Mouse (Mus musculus): ENCODE results near the gene Abcc3.
"Not testable (repeated sequence)": the region's sequence is repeated elsewhere in the genome, so short reads cannot be mapped to it uniquely, and the experiment has no call there.

The Abcc3 gene

DNA sequence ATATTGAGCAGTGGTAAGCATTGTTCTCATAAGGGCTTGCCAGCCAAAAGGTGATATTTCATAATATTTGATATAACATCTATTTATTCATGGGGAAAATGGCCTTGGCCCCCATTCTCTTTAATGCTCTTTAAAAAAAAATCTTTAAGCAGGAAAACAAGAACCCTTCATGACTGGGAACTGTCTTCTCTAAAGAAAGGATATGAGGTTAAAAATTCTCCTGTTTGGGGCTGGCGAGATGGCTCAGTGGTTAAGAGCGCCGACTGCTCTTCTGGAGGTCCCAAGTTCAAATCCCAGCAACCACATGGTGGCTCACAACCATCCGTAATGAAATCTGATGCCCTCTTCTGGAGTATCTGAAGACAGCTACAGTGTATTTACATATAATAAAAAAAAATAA lies 9.2 kb upstream of the Abcc3 start:
- DNase-seq = not testable (repeated sequence)

DNA sequence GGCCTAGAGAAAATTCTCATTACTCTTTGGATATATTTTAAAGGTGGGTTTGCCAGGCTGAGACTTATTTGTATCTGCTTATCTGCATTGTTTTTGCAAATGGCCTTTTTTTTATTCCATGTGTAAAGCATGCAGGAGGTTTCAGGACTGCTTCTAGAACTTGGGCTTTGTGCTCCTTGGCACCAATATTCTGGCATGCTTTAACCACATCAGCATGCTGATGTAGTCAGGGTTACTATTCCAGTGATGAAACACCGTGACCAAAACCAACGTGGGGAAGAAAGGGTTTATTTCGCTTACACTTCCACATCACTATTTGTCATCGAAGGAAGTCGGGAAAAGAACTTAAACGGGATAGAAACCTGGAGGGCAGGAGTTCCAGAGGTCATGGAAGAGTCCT lies 8.2 kb upstream of the Abcc3 start:
- DNase-seq = no peak

DNA sequence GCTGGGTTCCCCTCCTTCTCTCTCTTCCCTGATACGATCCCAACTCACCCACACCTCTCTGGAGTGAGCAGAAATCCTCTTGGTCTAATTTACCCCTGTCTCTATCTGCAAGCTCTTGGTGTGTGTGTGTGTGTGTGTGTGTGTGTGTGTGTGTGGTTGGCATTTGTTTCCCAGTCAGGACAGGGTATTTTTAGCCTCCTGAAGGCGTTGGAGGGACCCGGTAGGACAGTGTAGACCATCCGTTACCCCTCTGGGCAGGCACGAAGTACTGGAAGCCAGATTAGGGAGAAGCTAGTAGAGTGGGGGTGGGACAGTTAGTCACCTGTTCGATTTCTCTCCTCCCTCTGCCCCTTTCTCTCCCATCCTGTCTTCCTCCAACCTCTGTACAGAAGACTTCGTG lies 1.3 kb upstream of the Abcc3 start:
- no peak for DNase-seq

DNA sequence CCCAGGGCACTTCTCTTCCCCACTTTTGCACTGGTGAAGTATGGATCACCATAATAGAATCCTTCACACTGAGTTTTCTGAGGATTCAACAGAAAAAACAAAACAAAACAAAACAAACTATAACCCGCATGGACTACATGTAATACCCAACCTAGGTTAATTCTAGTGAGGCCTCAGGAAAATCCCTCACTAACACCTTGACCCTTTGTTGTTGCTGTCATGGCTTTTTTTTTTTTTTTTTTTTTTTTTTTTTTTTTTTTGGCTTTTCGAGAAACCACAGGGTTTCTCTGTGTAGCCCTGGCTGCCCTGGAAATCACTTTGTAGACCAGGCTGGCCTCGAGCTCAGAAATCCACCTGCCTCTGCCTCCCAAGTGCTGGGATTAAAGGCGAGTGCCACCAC lies 693 bp upstream of the Abcc3 start:
- DNase-seq = not testable (repeated sequence)

DNA sequence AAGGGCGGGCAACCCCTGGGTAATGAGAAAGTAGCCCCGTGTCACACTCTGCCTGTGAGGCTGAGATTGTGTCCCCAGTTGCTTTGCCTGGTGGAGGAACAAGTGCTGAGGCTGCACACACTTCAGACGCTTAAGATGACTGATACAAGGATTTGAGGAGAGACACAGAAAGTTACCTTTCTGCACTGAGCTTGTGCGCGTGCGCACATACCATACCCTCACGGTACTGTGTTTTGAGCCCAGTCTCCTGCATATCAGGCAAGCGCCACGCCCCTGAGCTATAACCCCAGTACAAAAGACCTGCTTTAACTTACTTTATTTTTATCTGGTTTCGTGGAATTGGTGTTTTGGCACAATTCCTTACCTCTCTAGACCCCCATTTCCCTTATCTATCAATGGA lies 1.1 kb downstream of the Abcc3 start:
- no peak for DNase-seq

DNA sequence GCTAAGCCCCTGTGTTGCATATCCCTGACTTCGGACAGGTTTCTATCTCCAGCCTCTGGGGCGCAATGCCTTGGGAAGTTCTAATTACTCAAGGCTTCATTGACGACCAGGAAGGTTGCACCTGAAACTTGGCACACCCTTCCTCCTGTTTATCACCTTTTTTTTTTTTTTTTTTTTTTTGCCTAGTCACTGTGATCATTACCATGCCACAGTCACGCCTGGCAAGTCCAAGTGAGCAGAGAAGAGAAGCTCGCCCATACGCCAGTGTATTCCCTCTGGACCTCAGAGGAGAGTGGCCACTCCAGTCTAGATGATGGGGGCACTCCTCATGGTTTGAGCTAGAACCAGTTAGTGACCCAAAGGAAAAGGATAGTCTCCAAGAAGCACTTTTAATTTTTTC lies 2.0 kb downstream of the Abcc3 start:
- no peak for DNase-seq

DNA sequence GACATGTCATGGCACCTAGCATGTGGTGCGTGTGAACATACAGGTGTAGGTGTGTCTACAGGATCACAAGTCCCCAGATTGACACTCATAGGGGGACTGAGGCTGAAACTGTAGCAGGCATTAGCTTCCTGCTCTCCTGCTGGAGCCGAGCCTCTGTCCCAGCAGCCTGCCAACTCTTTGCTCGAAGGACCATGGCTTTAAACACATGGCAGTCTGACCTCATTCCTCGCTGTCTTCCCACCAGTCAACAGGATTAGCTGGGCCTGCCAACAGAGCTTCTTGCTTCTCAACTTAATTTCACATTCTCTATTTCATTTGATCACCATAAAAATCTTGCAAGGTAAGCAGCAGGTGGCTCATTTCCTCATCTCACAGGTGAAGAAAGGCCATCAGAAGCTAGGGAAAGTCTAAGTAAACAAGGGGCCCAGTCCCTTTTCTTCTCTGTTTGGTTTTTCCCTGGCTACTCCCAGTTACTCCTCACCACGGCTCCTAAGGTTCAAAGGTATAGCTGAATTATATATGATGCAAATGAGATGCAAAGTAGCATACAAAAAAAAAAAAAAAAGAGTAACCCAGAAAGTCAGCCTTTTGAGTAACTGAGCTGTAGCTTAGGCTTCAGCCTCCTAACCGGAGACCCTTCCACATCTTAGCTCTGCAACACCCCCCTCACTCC lies 2.9 kb downstream of the Abcc3 start:
- DNase-seq = peak; percentile 66

DNA sequence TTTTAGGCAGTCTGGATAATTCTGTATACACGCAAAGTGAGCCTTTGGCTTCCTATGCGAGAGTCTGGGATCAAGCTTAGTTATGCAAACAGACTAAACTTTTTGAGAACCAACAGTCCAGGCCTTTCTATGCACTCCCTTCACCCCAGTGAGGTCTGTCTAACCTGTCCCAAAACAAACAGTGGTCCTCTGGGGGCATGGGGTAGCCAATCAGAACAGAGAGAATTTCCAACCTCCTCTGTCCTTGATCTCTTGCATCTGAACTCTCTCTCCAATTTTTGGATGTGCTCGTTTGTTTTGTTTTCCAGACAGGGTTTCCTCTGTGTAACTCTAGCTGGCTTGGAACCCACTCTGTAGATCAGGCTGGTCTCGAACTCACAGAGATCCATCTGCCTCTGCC lies 3.8 kb downstream of the Abcc3 start:
- DNase-seq = no peak

DNA sequence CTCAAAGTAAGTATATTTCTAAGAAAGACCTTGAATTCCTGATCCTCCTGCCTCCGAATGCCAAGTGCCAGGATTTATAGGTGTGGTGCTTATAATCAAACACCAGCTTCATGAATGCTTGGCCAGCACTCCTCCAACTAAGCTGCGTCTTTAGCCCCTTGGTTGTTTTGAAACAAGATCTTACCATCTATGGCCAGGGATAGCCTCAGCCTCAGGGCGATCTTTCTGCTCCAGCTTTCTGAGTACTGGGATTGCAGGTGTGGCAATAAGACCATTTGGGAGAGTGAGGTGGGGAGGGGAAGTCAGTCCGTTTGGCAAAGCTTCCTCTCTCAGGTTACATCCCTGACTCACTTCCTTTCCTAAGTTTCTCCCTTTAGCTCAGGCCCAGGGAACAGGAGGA lies 5.0 kb downstream of the Abcc3 start:
- no peak for DNase-seq

DNA sequence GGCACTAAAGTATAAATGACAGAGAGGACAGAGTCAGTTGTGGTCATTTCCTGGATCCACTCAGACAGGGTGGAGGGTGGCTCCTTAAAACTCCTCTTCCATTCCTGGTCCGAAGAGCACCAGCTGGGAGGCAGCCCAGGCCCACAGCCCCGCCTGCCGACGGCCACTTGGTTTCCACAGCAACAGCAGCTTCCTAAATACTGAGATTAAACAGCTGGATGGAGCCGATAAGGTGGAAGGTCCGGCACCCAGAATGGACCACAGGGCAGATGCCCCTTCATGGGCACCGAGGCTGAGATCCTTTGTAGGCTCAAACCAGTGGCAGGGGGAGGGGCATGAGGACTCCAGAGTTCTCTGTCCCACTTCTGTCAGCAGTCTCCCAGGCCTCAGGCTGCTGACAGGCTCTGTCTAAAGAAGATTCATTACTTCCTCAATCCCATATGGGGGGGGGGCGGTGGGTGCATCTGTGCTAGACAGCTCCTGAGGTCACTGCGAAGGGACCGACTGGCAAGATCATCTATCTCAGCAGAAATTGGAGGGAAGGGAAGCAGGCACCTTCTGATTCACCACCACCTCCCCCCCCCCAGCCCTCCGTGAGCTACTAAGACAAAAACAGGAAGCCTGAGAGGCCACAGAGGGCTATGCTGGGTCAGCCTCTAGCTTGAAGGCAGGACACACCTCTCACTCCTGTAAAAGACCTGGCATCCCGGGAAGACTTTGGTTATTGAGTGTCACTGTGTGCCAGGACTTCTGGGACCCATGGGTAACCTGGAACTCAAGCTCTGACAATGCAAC lies 6.6 kb downstream of the Abcc3 start:
- DNase-seq = no peak

DNA sequence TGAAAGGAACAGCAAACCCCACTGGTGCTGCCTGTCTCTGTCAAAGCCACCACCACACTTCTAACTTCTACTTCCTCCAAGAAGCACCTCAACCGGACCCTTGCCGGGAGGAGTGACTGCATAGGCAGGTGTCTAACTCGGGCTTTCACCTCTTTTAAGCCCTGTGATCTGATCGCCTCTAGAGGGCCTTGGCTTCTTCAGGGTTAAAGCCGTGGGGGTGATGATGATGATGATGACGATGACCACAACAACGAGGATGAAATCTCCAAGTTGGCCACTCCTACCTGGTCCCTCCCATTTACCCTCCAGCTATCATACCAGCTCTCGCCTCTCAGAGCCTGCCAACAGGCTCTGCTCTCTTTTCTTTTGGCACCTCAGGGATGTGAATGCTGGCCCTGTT lies 13.1 kb downstream of the Abcc3 start:
- DNase-seq = no peak

DNA sequence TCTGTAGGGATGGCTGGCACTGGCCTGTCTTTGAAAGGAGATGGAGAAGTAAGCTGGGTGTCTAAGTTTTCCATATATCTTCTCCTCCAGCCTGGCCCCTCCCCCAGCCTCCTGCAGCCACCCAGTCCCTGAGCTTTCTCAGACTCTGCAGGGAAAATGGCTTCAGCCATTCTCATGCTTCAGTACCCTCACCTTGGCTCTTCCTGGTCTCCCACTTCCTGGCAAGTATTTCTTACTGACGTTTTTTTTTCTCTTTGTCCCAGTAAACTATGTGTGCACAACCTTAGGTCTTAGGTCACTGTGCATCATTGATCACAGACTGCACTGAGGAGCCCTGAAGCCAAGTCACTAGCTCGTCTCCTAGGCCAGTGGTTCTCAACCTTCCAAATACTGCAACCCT lies 13.7 kb downstream of the Abcc3 start:
- DNase-seq = no peak

DNA sequence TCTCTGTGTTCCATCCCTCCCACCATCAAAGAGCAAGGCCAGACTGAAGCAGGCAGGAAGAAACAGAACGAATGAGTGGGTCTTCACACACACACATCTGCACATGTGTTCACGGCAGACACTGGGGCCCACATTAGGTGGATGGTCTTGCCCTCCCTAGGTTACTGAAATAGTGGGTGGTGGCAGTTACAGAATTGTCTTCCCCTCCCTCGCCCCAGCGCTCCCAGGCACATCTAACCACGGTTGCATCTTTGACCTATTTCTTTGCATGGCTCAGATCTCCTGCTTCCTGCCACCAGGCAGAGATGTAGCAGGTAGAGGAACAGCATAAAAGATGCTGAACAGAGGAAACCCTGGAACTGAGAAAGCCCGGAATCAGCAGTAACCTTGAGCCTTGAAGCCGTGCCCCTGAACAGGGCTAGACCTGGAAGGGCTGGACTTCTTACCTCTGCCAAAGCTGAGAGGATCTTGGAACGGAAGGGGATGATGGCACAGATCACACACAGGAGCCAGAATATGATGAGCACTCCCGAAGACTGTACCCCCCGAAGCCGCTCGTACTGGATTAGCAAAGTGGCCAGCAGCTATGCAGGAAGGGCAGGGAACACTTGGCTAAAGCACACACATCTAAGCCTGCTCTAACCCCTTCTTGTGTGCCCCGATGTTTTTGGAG lies 18.4 kb downstream of the Abcc3 start:
- DNase-seq = no peak

DNA sequence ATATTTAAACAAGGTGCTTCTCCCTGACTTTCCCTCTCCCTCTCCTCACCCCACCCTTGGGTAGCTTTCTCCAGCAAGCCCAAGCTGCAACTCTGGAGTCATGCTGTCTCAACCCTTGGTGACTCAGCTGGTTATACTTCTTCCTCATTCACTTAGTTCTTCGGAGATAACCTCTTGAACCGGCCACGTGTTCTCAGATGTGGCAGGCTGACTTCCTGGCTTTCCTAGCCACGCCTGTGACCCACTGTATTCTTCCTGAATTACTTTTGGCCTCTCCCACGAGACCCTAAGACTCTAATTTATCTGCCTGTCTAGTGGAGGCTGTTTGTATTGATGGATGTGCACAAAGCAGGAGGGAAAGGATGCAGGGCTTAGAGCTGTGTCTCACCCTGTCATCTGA lies 22.0 kb downstream of the Abcc3 start:
- DNase-seq = no peak

DNA sequence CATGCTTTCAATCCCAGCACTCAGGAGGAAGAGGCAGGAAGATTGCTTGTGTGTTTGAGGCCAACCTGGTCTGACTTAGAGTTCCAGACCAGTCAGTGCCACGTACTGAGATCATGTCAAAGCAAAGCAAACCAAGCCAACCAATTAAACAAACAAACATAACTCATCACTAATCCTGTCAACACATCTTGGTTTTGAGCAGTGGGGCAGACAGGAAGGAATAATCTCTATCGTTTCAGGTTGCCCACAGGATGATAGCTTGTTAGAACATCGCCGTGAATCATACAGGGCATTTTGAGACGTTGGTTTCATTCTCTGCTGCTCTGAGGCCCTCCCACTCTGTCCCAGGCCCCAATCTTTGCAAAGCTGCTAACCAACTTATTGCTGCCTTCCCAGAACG lies 22.8 kb downstream of the Abcc3 start:
- DNase-seq = no peak

DNA sequence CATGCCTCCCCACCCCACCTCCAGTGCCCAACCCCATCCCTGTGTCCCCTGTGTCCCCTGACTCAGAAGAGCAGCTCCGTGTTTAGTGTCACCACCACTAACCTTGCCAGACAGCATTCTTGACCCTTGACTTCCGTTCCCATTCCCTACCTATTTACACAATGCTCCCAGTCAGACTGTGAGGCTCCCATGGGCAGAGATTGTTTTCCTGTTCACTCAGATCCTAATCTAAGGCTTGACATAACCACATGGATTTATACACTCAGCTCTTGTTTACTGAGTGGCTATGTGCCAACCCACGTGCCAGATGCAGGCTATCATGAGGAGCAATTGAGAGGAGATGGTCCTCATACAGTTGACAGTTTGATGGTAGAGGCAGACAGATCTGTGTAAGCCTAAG lies 27.5 kb downstream of the Abcc3 start:
- DNase-seq = no peak

DNA sequence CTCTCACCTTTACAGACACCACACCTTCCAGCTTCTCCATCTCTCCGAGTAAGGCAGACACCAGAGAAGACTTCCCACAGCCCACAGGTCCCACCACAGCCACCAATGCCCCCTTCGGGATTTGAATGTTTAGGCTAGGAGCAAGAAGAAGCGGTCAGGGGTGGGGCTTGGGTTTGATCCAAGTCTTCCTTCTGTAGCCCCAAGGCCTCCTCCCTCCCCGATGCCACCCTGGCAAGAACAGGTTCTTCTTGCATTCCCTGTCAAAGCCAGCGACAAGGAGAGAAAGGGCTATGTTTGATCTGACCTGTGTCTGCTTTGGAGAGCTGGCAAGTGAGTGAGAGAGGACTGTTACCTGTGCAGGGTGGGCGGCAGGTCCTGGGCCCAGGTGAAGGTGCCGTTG lies 29.1 kb downstream of the Abcc3 start:
- DNase-seq = no peak

DNA sequence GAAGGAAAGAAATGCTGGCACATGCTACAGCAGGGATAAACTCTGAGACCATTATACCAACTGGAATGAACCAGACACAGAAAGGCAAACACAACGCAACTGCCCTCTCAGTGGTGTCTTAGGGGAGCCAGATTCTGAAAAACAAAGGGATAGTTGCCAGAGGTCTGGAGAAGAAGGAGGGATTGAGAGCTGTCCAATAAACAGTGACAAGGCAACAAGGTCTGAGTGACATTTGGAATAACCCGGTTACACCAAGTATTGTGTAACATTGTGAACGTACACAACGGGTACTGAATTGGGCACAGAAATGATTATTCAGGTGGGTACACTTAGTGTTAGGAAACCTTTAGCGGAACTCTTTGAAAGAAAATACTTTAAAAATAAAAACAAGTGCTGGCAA lies 30.7 kb downstream of the Abcc3 start:
- no peak for DNase-seq

DNA sequence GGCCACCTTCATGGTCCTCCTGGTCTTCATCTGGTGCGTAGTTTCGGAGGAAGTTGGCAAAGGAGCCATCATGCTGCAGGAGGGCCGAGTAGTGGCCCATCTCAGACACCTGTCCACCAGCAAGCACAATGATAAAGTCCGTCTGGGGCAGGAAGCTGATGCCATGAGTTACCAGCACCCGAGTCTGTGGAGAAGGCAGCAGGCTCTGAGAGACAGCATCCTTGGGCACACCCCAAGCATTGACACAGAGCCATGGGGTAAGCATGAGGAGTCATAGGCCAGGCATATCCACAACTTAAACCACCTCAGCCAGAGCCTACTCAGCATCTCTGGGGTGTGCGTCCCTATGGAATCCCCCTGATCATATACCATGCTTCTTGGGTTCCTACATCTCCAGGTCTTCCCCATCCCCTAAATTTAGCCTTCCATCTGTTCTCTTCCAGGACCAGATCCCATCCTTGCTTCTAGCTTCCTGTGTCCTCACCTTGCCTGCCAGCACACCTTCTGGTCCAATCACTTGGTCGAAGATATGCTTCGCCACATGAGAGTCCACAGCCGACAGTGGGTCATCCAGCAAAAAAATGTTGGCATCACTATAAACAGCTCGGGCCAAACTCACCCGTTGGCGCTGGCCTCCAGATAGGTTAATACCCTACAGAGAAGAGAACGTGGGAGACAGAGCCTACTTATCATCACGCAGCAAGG lies 31.5 kb downstream of the Abcc3 start:
- DNase-seq = peak; percentile 65

DNA sequence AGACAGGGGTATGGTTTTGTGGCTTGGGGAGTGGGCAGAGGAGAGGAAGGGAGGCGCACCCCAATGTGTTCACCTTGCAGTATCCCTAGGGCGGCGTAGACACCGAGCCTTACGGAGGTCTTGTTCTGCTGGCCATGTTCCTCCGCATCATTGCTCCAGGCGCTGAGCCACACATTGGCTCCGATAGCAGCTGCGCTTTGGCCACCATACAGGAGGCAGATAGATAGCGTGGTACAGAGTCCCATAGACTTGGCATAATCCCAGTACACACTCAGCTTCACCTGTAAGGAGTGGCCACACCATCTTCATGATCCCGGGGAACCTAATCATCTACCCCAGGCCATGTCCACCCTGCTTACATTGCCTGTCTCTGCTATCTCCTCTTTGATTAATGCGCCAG lies 33.6 kb downstream of the Abcc3 start:
- DNase-seq = no peak

DNA sequence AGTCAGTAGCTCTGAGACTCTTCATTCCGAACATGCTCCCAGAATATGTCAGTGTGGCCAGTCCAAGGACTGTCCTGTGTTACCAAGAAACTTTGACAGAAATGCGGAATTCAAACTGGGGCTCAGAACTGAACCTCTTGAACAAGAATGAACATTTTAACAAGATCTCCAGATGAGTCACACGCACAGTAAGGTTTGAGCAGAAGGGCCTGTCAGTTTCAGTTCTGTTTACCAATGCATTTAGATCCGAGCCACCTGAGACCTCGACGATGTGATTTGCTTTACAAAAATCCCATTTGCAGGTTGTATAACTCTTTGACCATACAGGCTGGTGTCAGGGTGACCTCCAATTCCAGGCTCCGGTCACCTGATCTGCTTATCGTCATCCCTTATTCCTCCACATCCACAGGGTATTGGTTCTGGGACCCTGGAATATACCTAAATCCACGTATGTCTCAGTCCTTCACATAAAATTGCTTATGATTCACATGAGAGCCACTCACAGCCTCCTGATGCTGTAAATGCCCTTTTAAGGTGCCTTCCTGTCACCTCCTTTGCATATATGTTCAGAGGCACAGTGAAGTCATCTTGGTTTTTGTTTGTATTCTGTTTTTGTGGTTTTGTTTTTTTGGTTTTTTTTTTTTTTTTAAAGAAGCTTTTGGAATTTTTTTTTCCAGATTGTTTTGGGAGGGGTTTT lies 37.1 kb downstream of the Abcc3 start:
- no peak for DNase-seq

DNA sequence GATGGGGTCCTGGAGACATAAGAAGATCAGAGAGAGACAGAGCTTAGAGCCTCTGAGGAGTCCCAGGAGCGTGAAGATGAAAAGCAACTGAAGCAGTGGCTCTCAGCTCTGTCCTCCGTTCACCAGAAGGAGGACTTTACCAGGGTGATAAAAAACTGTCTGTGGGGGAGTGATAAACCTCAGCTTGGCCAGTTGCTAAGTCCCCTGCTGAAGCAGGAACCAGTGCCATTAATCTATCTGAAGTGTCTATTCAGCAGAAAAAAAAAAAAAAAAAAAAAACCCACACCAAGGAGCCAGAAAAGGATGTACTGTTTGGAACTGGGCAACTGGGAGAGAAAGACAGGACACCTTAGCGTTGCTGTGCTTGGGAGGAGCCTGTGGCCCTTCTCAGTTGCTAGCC lies 41.7 kb downstream of the Abcc3 start:
- DNase-seq = no peak

DNA sequence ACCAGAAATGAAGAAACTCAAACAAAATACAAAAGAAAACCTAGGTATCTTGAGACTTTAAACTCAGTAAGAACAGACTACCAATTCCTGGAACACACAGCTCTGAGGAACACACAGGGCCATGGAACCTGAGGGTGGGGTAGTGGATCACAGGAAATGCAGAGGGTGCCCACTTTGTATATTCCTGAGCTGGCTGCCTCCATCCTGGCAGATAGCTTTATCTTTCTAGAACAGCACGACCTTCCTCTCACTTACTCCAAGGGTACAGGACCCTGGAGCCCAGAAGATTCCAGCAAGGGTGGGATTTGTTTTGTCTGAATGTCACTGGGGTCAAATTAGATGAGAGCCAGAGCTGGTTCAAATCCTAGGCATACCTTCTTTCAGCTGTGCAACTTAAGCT lies 42.5 kb downstream of the Abcc3 start:
- DNase-seq = no peak
